Mouse (Mus musculus): ENCODE results near the gene Cenpf. TPM values are rescaled to one million over a fixed set of nuclear protein-coding genes. Genes with fewer than 3 reads are reported as not detected.

The Cenpf gene
- polyA plus RNA-seq (2016; fragmentation: Nextera tagmentation; extraction: Ambion mirVana), result 125 and 128 TPM in 2 replicates

DNA sequence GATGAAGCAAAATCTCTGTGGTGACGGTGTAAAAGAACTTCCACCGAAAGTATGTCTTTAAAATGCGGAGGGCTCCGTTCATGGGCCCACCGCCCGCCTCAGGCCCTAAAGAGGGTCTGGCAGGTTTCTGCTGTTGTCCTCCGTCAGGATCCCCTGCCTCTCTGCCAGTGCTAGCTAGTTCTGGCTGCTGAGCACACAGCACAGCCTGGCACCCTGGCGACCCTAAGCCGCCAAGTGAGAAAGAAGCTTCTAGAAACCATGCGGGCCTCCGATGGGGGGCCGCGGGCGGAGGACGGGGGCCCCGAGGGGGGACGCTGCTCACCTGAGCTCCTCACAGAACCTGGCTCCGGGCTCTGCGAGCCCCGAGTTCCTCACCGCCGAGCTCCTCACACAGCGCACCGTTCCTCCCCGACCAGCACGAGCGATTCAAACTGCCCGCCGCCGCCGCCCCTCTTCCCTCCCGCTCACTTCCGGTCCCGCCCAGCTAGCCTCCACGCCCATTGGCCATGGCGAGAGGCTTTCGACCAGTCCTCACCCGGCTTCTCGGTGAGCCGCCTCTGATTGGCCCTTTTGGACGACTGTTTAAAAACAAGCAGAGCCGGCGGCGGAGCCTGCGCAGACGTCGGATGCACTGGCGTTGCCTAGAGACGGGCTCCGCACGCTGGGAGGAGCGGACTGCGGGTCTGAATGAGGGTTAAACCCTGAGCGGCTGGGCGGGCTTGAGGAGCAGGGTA, at the start of gene Cenpf:
Gene Cenpf (minus strand): TSS at position 433 of the 734 bp plus-strand sequence.
- peaks cover 23% of the 10 kb centered on the region for H3K36me3 ChIP-seq
- H3K4me3 ChIP-seq, result peak within 1 kb of the TSS; percentile 75
- H3K4me1 ChIP-seq, result peaks cover 35% of the 10 kb centered on the region
- ATAC-seq (ENCODE audit: low FRiP score, low read depth), result peak; percentile 100
- no peaks in the 10 kb centered on the region for H3K9me3 ChIP-seq
- no peaks in the 10 kb centered on the region for H3K27me3 ChIP-seq
- H3K27ac ChIP-seq (replicated peaks), result peak within 1 kb of the TSS; percentile 68
- WGBS, result under 1% methylated on average over 54 of the region's 55 CpGs
- H3K4me2 ChIP-seq (replicated peaks), result peak within 1 kb of the TSS; percentile 86
- H3K9ac ChIP-seq (replicated peaks), result peak within 1 kb of the TSS; percentile 67

DNA sequence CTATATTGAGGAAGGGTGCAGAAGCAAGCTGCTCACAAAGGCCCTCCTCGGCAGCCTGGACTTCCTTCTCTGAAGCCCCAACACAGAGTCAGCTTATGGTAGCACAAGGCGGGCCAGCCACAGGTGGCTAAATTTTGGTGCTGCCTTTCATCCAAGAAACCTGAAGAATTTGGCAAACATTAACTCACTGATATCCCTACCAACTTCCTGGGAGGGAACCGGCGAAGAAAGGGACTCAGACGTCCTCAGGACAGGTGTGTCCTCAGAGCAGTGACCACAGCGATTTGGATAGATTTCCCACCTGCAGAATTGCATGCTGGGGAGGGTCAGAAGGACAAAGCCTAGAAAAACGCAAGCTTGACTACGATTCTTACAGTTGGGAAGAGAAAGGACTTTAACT, 44.3 kb upstream of the Cenpf start:
- H3K9me3 ChIP-seq, result no peaks in the 10 kb centered on the region
- no peak overlapping the region for H3K27ac ChIP-seq (replicated peaks)
- H3K4me3 ChIP-seq, result no peak overlapping the region
- H3K9ac ChIP-seq (replicated peaks), result no peak overlapping the region
- H3K4me2 ChIP-seq (replicated peaks), result no peak overlapping the region
- 79% methylated on average over 8 of the region's 8 CpGs for WGBS
- no peaks in the 10 kb centered on the region for H3K36me3 ChIP-seq
- H3K4me1 ChIP-seq, result peaks cover 23% of the 10 kb centered on the region
- H3K27me3 ChIP-seq, result peaks cover 43% of the 10 kb centered on the region
- ATAC-seq (ENCODE audit: low FRiP score, low read depth), result no peak

DNA sequence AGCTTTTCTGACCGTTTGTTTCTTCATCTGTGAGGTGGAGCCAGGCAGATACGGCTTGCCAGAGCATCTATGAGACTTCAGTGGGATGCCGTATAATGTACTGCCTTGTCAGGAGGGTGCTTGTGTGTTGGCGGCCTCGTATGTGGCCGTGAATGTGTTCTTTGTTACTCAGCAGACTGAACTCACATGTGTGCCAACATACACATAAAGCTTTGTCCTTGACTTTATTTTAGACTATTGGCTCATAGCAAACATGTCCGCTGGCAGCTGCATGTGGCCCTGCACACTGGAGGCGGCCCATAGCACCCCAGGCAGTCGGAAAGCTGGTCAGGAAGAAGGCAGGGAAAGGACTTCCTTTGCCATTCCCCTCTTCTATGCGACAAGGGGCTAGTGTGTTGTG, 43.8 kb upstream of the Cenpf start:
- ATAC-seq (ENCODE audit: low FRiP score, low read depth), result no peak
- H3K4me3 ChIP-seq, result no peak overlapping the region
- H3K4me1 ChIP-seq, result peaks cover 25% of the 10 kb centered on the region
- no peak overlapping the region for H3K9ac ChIP-seq (replicated peaks)
- no peak overlapping the region for H3K4me2 ChIP-seq (replicated peaks)
- no peak overlapping the region for H3K27ac ChIP-seq (replicated peaks)
- H3K27me3 ChIP-seq, result peaks cover 48% of the 10 kb centered on the region
- no peaks in the 10 kb centered on the region for H3K36me3 ChIP-seq
- no peaks in the 10 kb centered on the region for H3K9me3 ChIP-seq
- WGBS, result 77% methylated on average over 10 of the region's 10 CpGs

DNA sequence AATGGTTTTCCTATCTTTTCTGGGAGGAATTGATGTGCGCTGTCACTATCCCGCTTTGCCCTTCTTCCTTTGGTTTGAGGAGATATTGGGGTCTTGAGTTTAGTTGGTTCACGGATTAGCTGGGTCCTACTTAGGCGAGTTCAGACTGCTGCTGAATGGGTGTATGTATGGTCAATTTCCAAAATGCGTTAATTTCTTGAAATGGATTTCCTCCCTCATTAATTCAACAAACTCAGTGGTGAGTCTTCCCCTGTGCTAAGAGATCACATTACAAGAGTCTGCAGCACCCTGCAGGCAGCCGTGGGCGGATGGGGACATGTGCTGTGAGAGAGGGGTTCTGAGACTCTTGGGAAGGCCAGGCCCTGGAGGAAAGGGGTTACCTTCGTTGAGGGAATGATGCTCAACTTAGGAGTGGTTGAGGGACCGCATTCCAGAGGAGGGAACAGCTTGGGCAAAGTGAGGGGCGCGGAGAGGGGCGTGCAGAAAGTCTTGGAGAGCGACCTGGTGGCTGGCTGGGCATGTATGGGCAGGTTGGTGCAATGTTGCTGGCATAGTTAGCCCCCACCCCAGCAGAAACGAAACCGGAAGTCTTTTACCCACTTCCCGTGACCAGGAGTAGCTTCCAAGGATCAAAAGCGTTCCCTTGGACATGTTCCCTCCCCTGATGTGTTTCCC, 41.4 kb upstream of the Cenpf start:
- no peaks in the 10 kb centered on the region for H3K36me3 ChIP-seq
- peak overlapping the region; percentile 55 for H3K4me3 ChIP-seq
- no peak overlapping the region for H3K9ac ChIP-seq (replicated peaks)
- no peak for ATAC-seq (ENCODE audit: low FRiP score, low read depth)
- peaks cover 25% of the 10 kb centered on the region for H3K4me1 ChIP-seq
- H3K9me3 ChIP-seq, result no peaks in the 10 kb centered on the region
- H3K27ac ChIP-seq (replicated peaks), result no peak overlapping the region
- 9% methylated on average over 17 of the region's 17 CpGs for WGBS
- peak overlapping the region; percentile 93 for H3K4me2 ChIP-seq (replicated peaks)
- H3K27me3 ChIP-seq, result peaks cover 60% of the 10 kb centered on the region

DNA sequence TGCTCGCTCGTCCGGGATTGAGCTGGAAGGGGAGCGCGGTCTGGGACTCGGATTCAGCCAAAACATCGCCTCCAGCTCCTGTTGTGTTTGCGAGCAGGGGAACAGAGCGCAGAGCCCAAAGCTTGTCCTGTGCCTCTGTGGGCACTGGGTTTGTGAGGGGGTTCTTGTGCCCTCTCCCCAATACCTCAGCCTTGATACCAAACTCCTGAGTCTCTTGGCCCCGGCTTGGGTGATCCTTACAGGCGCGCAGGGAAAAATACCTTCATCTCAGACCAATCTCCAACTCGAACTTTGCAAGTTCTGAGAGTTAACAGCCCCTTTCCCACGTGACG, 40.9 kb upstream of the Cenpf start:
- H3K36me3 ChIP-seq, result no peaks in the 10 kb centered on the region
- no peaks in the 10 kb centered on the region for H3K9me3 ChIP-seq
- peaks cover 25% of the 10 kb centered on the region for H3K4me1 ChIP-seq
- H3K27ac ChIP-seq (replicated peaks), result 0 out of 2 replicates have a peak overlapping the region, but pooled peaks have one; percentile 11
- H3K4me2 ChIP-seq (replicated peaks), result peak overlapping the region; percentile 93
- ATAC-seq (ENCODE audit: low FRiP score, low read depth), result no peak
- peaks cover 60% of the 10 kb centered on the region for H3K27me3 ChIP-seq
- peak overlapping the region; percentile 53 for H3K9ac ChIP-seq (replicated peaks)
- WGBS, result 0% methylated on average over 15 of the region's 15 CpGs
- peak overlapping the region; percentile 55 for H3K4me3 ChIP-seq

DNA sequence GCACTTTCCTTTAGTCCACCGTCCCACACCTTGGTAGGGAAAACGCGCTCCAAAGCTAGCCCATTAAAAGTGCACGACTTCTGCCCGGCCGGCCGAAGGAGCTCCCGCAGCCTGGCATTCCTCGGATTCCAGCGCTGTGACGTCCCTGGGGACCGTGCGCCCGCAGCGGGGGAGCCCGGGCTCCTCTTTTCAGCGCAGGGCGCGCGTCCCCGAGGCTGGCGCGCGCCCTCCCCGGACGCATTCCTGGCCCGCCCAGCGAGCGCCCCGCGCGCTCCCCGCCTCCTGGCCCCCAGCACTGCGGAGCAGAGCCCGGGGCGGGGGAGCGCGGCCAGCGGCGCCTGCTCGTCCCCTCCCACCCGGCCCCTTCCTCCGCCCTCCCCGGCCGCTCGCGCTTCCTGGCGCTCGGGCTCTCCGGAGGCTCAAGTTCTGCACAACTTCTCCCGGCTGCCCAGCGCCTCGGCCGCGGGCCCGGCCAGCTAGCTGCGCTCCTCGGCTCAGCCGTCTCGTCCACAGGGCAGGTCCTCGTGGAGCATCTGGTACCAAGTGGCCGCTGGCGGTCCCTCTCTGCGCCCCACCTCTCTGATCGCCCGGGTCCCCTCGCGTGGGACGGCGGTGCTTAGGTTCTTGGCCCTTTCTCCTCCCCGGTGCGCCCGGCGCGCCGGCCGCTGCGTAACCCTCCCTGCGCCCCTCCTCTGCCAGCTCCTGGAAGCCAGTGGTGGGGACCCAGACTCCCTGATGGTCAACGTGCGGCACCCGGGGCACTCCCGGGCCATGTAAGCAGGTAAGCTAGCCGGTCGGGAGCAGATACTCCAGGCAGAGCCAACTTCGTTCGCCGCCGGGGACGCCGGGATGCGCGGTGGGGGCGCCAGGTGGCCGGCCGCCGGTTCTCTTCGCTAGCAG, 40.2 kb upstream of the Cenpf start, which contains the start of gene Ptpn14:
Gene Ptpn14 (plus strand): TSS at position 385 of the 900 bp plus-strand sequence.
- WGBS, result under 1% methylated on average over 94 of the region's 98 CpGs
- H3K4me3 ChIP-seq, result peak within 1 kb of the TSS; percentile 55
- peak; percentile 91 for ATAC-seq (ENCODE audit: low FRiP score, low read depth)
- peaks cover 25% of the 10 kb centered on the region for H3K4me1 ChIP-seq
- H3K4me2 ChIP-seq (replicated peaks), result peak within 1 kb of the TSS; percentile 93
- H3K27ac ChIP-seq (replicated peaks), result peak within 1 kb of the TSS; percentile 11
- H3K36me3 ChIP-seq, result no peaks in the 10 kb centered on the region
- peak within 1 kb of the TSS; percentile 53 for H3K9ac ChIP-seq (replicated peaks)
- H3K27me3 ChIP-seq, result peaks cover 60% of the 10 kb centered on the region
- no peaks in the 10 kb centered on the region for H3K9me3 ChIP-seq

DNA sequence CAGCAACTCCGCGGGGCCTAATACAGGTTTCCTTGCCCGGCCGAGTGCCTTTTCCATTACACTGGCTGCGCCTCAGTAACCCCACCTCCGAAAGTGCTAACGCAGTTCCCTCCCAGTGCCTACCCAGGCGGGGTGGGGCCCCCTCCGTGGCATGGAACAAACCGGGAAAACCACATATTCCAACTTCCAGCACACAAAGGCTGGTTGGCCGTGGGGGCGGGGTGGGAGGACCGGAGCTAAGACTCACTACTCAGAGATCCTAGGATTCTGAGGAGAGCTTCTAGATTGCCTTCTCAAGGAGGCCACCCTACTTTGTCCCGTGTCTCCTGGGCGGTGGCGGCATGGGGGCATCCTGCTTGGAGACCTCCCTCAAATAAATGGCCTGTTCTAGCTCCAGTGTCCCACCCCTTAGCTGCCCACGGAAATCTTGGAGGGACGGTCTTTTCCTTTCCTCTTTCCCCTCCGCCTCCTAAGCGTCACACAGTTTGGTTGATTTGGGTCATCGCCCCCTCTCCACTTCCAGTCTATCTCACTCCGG, 39.5 kb upstream of the Cenpf start:
- Histone ChIP-seq H3K4me1 (peaks cover 25% of the 10 kb centered on the region), H3K27ac (replicated peaks) (peak overlapping the region; percentile 11; the same call in 1 of the 2 replicates), H3K36me3 (no peaks in the 10 kb centered on the region)

DNA sequence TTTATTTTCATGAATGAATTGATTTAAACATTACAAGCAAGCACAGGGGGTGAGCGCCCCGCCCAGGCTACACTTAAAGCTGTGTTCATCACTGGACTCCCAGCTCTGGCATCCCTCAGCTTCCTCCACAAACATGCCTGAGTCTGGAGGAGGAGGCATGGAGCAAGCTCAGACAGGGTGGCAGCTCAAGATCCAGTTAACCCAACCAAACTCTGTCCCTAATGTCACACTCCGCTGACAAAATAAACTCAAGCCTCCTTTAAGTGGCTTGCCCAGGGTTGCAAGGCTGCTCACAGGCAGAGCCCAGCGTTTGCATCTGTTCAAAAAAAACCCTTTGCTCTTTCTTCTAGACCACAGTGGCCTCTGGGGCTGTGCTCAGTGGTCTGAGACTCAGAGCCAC, 38.2 kb upstream of the Cenpf start:
- no peak for ATAC-seq (ENCODE audit: low FRiP score, low read depth)
- H3K9me3 ChIP-seq, result no peaks in the 10 kb centered on the region
- H3K4me2 ChIP-seq (replicated peaks), result no peak overlapping the region
- H3K27ac ChIP-seq (replicated peaks), result no peak overlapping the region
- peaks cover 53% of the 10 kb centered on the region for H3K27me3 ChIP-seq
- 58% methylated on average over 4 of the region's 4 CpGs for WGBS
- no peak overlapping the region for H3K9ac ChIP-seq (replicated peaks)
- H3K36me3 ChIP-seq, result no peaks in the 10 kb centered on the region
- H3K4me1 ChIP-seq, result peaks cover 25% of the 10 kb centered on the region
- no peak overlapping the region for H3K4me3 ChIP-seq

More for the DNA sequence above, 39.5 kb upstream of the Cenpf start:
- peak overlapping the region; percentile 53; the same call in 1 of the 2 replicates for H3K9ac ChIP-seq (replicated peaks)
- peak overlapping the region; percentile 55 for H3K4me3 ChIP-seq
- H3K27me3 ChIP-seq, result peaks cover 60% of the 10 kb centered on the region
- 1% methylated on average over 22 of the region's 22 CpGs for WGBS
- peak overlapping the region; percentile 93 for H3K4me2 ChIP-seq (replicated peaks)
- no peaks in the 10 kb centered on the region for H3K9me3 ChIP-seq
- ATAC-seq (ENCODE audit: low FRiP score, low read depth), result peak; percentile 52

DNA sequence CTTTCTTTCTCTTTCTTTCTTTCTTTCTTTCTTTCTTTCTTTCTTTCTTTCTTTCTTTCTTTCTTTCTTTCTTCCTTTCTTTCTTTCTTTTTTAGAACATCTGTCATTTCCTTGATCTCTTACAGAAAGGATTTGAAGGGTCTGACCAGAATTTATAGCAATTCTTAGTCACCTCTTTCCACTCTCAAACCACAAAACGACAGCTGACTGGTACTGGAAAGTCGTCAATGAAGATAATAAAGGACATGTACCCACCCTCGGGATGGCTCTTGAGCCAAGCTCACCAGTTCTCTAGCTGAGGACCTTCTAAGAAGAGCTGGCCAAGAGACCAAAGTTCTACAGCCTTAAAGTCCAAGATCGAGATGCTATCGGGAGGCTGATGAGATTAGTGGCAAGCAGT, 30.7 kb upstream of the Cenpf start:
- Histone ChIP-seq H3K4me2 (replicated peaks) (no peak overlapping the region), H3K27ac (replicated peaks) (no peak overlapping the region), H3K9ac (replicated peaks) (no peak overlapping the region), H3K4me3 (no peak overlapping the region), H3K27me3 (no peaks in the 10 kb centered on the region), H3K36me3 (no peaks in the 10 kb centered on the region), H3K9me3 (no peaks in the 10 kb centered on the region), H3K4me1 (no peaks in the 10 kb centered on the region)
- 78% methylated on average over 5 of the region's 5 CpGs for WGBS
- ATAC-seq (ENCODE audit: low FRiP score, low read depth), result no peak

DNA sequence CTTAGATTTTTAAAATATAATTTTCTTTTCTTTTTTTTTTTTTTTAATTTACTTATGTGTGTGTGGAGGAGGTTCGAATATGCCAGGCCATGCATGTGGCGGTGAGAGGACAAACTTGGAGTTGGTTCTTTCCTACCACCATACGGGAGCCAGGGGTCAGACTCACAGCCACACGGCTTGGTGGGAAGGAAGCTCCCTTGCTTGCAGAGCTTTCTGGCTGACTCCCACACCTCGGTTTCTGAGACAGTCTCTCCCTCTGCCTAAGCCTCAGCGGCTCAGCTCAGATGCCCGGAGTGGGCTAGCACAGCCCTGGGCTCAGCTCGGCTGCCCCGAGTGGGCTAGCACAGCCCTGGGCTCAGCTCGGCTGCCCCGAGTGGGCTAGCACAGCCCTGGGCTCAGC, 29.7 kb upstream of the Cenpf start:
- no peak overlapping the region for H3K4me2 ChIP-seq (replicated peaks)
- H3K4me1 ChIP-seq, result no peaks in the 10 kb centered on the region
- WGBS, result 87% methylated on average over 11 of the region's 11 CpGs
- H3K27me3 ChIP-seq, result no peaks in the 10 kb centered on the region
- ATAC-seq (ENCODE audit: low FRiP score, low read depth), result no peak
- H3K9me3 ChIP-seq, result no peaks in the 10 kb centered on the region
- no peak overlapping the region for H3K4me3 ChIP-seq
- H3K9ac ChIP-seq (replicated peaks), result no peak overlapping the region
- no peak overlapping the region for H3K27ac ChIP-seq (replicated peaks)
- H3K36me3 ChIP-seq, result no peaks in the 10 kb centered on the region

DNA sequence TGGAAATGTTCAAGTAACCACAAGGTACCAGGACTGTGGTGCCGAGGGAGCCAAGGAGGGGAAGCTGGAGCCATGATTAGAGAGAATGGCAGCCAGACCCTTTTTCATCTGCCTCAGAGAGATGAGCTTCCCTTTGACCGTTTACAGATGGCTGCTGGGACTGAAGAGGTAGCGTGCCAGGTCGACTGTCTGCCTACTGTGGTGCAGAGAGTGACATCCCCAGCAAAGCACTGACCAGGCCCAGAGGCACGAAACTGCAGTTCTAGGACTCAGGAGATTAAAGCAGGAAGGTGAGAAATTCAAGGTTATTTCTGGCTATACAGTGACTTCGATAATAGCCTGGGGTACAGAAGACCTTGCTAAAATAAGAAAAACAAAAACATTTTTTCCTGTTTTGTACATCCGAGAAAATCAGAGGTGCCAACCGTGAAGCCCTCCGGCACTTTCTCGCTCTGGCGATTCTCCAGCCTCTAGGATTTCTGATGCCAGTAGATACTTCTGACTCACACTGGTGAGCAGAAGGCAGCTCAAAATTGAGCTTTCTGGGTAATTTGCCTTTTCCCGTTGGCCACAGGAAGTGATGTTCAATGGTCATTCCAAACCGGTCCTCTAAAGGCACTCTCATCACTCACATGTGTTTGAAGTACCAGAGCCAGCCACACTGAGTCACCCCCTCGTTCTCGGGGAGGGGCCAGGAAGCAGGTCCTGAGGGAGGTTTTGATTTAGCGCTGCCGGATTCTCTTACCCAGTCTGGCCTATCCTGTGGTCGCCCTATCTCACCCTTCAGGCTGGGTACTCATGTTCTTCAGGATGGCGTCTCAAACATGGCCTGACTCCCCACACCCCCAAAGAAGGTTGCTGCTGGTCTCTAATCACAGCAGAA, 28.3 kb upstream of the Cenpf start:
- Histone ChIP-seq H3K9ac (replicated peaks) (no peak overlapping the region), H3K27me3 (no peaks in the 10 kb centered on the region), H3K4me1 (no peaks in the 10 kb centered on the region), H3K36me3 (no peaks in the 10 kb centered on the region), H3K9me3 (no peaks in the 10 kb centered on the region), H3K4me2 (replicated peaks) (no peak overlapping the region), H3K27ac (replicated peaks) (no peak overlapping the region), H3K4me3 (no peak overlapping the region)
- WGBS, result 74% methylated on average over 19 of the region's 19 CpGs
- ATAC-seq (ENCODE audit: low FRiP score, low read depth), result no peak

All from midbrain, embryonic 12.5 days (tissue).